Mouse (Mus musculus) thymus, postnatal 14 days (tissue): Measurements from ENCODE around the gene Tdrd1.
"Not testable (repeated sequence)": the region's sequence is repeated elsewhere in the genome, so short reads cannot be mapped to it uniquely, and the experiment has no call there.

Experiments used
- DNase-seq: peaks from one replicate; pipeline ENCODE4 v3.0.0; 2021

Tdrd1 gene

GRCm38 (mm10) chr19:56826047-56826631, at the start of gene Tdrd1:
TSS of gene Tdrd1 (plus strand) at chr19:56826209.
- peak; percentile 9 for DNase-seq

GRCm38 (mm10) chr19:56776719-56777382, 49.2 kb upstream of the Tdrd1 start:
- peak; percentile 51 for DNase-seq

DNA sequence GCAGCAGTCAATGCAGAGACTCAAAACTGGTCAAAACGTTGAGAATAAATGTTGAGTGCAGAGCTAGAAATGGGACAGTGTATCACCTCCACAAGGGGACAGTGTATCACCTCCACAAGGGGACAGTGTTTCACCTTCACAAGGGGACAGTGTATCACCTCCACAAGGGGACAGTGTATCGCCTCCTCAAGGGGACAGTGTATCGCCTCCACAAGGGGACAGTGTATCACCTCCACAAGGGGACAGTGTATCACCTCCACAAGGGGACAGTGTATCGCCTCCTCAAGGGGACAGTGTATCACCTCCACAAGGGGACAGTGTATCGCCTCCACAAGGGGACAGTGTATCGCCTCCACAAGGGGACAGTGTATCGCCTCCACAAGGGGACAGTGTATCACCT, 47.5 kb upstream of the Tdrd1 start:
- not testable (repeated sequence) for DNase-seq

GRCm38 (mm10) chr19:56787911-56788310, 38.1 kb upstream of the Tdrd1 start:
- DNase-seq: no peak

DNA sequence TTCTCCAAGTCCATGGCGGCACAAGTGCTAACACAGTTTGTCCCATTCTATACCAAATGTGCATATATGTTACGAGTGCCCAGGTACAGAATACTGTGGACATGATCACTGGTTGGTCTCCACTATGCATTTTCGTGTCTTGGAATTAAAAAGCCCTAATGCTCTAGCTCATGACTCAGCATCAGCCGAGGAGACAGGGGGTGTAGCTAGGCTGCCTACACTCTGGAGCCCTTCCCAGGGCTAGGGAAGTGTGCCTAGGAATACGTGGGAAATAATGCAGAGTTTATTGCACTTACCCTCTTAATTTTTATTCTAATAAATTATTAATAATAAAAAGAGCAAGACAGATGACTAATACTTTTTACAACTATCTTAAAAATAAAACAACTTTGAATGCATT, 37.1 kb upstream of the Tdrd1 start:
- DNase-seq: no peak

GRCm38 (mm10) chr19:56797376-56797775, 28.6 kb upstream of the Tdrd1 start:
- DNase-seq: no peak

DNA sequence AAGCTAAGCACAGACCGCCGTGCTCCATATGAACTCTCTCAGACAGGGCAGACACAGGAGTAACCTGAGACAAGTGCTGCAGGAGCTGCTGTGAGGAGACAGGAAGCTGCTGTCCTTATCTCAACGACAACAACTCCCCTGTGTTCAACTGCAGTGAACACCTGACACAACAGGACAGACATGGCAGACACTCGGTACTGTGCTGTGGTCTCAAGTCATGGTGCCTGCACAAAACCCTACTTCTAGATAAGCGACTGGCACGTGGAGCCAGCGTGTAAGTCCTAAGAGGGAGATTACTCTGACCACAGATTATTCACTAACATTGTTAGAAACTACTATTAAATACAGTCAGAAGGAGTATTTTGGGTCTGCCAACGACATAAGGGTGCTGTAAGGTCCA, 25.8 kb upstream of the Tdrd1 start:
- DNase-seq: no peak

DNA sequence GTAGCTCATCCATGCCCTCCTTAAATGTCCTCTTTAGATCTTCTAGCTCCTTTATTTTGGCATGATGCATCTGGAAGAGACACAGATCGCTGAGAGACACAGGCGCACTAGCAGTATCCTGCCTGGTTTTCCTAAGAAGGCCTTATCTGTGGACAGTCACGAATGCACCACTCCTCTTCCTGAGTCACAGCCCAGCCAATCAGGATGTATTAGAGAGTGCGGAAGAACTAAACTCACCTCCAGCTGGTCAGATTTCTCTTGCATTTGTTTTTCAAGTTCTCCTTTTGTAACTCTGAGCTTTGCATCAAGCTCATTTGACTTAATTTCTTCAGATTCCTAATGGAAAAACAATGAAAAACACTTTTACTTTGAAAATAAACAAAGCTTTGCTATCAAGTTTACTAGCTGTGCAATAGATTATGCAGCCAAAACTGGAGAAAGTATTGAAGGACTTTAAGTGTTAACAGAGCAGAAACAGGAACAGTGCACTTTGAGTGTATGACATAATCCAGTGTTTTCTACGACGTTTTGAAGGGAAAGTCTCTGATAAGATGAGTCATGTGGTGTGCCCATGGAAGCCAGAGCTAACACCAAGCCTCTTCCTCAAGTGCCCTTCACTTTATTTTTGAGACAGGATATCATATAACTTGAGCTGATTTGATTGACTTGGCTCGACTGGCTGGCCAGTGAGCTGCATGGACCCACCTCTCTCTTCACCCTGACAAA, 24.9 kb upstream of the Tdrd1 start:
- DNase-seq: no peak

DNA sequence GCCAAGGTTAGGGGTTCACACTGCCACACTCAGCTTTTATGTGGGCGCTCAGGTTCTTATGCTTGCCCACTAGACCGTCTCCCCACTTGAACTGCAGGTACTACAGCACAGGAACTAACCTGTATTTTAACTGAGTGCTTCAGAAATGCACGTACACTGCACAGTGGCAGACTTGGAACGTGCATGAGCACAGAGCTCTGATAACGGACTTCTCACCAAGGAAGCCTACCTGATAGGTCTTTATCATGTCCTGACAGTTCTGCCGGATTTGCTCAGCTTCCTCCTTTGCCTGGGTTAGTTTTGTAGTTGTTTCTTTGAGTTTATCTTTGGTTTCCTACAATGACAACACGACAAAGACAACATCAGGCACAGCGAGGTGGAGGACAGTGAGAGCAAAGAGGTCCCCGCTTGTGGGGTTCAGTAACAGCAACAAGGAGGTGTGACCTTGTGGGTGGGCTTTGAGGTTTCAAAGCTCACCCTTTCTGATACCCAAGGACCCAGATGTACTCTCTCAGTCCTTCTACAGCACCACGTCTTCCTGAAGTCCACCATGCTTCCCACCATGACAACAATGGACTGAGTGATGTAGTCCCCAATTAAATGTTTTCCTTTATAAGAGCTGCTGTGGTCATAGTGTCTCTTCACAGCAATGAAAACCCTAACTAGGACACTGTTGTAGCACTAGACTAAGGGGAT, 24.2 kb upstream of the Tdrd1 start:
- DNase-seq: no peak

DNA sequence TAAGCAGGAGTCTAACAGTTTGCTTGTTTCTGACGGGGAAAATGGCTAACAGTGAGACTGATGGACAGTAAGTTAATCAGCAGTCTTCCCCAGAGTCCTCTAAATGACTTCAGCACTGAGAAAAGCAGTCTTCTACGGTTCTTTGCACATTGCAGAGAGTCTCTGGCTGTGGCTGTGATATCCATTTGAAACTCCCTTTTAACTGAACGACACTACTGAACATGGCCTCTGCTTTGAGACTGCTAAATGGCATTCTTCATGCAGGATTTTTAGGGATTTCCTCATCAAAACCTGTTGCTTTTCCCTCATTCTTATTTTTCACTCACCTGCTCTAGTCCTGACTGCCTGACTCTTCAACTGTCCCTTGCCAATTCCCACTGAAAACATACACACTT, 23.7 kb upstream of the Tdrd1 start:
- DNase-seq: no peak

DNA sequence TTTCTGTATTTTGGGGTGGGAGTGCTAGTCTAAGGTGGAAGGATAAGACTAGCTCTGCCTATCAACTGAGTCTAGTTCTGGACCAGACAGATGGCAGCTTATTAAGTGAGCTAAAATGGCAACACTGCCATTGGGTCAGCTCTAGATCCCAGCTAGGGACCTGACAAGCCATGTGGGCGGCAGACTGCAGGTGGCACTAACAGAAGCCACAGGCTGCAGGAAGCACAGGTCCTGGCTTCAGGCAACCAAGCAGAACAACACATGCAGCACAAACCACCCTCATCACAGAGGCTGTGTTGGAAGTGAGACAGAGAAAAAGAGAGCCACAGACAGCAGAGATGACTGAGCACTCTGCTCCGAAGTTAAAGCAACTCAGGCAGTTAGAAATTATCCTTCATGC, 20.6 kb upstream of the Tdrd1 start:
- no peak for DNase-seq

DNA sequence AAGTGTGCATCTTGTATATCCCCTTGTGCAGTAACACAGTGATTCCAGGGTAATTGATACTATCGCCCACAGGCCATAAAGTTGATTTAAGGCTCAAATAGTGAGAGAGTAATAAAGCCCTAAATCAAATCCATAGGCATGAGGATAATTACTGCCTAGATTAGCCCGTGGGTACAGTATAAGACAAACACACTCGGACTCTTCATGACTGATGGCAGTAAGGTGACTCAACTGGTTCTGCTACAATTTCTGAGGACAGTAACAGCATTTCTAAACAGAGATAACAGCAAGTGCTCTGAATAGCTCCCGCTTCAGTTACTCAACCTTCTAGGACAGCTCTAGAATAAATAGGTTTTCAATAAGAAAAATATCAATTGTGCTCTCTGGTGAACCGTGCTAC, 18.9 kb upstream of the Tdrd1 start:
- no peak for DNase-seq

DNA sequence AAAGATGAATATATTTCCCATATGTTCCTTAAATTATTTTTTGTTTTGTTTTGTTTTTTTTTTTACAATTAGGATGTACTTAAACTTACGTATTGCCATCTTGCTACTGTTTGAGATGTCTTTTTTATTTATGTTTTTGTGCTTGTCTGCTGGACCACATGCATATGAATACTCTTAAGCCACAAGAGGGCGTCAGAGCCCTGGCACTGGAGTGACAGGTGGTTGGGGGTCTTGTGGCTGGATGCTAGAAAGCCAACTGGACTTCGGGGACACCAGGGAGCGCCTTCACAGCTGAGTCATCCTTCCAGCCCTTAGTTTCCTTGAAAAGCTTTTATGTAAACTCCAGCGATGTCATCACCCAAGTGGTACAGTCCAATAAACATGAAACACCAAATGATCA, 17.2 kb upstream of the Tdrd1 start:
- DNase-seq: peak; percentile 21

DNA sequence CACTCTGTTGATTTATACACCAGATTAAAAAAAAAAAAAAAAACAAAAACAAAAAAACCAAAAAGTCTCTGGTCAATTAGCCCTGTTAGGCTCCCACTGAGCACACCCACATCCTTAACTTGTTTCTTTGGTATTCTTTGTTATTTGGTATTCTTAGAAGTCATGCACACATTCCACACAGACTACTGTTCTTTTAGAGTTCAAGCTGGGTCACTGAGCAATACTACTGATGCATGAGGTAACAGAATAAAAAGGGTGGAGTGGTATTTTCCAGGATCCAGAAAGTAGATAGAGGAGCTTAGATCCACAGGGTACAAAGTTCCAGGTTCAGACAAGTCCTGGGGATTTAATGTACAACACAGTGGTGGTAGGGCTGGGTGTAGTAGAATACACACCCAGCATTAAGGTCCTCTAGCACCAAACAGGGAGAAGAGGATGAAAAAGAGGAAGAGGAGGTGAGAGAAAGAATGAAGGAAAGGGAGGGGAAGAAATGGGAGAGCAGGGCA, 15.3 kb upstream of the Tdrd1 start:
- DNase-seq: no peak

DNA sequence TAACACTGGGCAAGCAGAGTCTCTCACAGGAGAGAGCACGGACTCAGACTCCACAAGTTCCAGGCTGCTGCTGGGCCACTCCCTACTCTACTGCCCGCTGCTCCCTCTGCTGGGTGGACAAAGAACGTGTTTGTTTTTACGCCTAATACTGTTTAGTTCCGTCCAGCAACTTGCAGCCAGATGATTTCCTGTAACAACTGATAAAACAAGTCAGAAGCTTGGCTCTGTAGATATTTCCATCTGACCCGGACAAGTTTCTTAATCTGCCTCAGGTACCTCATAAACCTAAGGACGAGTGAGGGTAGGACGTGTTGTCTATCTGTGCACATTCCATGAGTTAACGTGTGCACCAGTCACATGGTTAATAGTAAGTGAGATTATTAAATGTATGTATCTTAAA, 14.4 kb upstream of the Tdrd1 start:
- DNase-seq: peak; percentile 9

GRCm38 (mm10) chr19:56813360-56813759, 12.6 kb upstream of the Tdrd1 start:
- no peak for DNase-seq

- no peak for DNase-seq
Observed at GRCm38 (mm10) chr19:56817851-56818526, 8.0 kb upstream of the Tdrd1 start.

GRCm38 (mm10) chr19:56821040-56821797, 4.8 kb upstream of the Tdrd1 start:
- DNase-seq: peak; percentile 50

DNA sequence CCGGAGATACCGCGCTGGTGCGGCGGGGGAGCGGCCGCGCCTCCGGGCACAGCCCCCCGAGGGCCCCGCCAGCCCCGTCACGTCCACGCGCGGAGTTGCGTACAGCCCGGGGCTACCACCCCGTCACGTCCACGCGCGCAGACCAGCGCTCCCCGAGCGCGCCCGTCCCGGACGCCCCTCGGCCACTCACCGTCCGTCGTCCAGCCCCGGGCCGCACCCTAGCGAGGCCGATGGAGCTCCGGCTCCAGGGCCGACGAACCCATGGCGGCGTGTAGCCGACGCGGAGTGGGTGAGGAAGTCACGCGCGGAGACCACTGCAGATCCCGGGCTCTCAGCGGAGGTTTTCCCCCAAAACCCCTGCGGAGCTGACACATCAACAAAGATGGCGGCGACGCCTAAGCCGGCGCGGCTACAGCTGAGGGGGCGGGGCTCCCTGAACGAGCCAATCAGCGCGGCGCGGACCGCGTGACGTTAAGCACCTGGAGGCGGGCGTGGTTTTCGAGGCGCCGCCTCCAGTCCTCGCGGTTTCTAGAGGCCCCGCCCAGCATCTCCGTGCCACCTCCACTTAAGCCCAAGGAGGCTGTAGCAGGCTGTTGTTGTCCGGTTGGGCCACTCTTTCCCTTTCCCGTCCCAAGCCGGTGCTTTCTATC, 4.1 kb upstream of the Tdrd1 start, which contains the start of gene Ccdc186:
Gene Ccdc186 (minus strand): TSS at position 393 of the 650 bp plus-strand sequence.
- DNase-seq: peak; percentile 97

DNA sequence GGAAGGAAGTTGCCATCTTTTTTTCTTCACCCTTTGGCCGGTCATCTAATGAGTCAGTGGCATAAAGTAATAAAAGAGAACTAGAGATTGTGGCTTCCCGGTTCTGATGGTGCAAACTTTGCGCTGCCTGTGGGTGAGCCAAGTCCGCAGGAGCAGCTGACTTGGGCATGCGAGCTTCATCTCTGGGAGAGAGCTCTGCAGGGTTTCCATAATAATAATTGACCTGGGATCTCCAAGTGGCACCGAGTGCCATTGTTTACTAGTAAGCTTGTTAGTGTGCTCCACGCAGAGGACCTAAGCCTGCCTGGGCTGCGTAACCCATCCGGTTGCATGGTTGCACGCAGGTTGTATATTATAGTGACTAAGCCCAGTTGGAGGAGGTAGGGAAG, 3.6 kb upstream of the Tdrd1 start:
- DNase-seq: no peak

DNA sequence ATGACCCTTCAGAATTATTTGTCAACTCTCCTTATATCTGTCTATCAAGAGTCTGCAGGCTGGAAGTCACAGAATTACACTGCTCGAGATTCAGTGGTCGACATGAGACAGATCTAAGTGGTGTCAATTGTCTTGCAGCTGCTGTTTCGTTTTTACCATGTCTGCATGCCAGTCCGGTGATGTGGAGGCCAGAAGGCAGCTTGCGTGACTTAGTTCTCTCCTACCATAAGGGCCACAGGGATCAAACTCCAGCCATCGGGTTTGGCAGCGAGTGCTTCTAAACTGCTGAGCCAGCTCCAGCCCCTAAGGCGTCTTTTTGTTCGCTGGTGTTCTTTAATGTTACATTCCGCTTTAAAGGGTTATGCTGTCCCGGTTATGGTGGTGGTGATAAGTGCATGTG, 2.3 kb downstream of the Tdrd1 start:
- DNase-seq: no peak

DNA sequence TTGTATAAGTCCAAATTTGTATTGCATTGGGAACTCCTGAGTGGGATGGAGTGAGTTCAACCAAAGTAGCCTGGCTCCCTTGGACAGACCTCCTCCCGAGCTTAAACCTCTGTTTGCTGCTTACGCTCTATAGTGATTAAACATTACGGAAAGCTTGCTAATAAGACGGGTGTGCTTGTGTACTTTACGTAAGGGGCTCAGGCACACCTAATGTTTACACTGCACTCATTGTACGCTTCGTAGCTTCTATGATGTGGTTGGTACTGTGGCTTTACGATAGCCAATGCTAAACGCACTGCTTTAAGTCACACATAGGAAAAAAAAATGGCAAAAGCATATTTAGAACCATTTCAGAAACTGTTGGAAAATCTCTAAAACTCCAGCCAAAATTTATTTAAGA, 3.3 kb downstream of the Tdrd1 start:
- no peak for DNase-seq
